Mouse (Mus musculus) cerebellum, adult 8-10 months (tissue): ENCODE measurements at regions not wholly inside any gene's neighbourhood (a gene's known extent, or its start where the extent isn't known, plus 50 kb on each side); places are given as distances from the start of the nearest gene placed in this dataset.

Experiments used
- DNase-seq: peaks from one replicate; pipeline ENCODE4 v3.0.0; 2022

- no peak for DNase-seq
Observed at GRCm38 (mm10) chr17:14610791-14611522, 83.1 kb downstream of the Thbs2 start.

GRCm38 (mm10) chr17:14608845-14609244, 85.2 kb downstream of the Thbs2 start:
- DNase-seq = no peak

- DNase-seq = no peak
Observed at GRCm38 (mm10) chr17:14606356-14606989, 87.6 kb downstream of the Thbs2 start.

DNA sequence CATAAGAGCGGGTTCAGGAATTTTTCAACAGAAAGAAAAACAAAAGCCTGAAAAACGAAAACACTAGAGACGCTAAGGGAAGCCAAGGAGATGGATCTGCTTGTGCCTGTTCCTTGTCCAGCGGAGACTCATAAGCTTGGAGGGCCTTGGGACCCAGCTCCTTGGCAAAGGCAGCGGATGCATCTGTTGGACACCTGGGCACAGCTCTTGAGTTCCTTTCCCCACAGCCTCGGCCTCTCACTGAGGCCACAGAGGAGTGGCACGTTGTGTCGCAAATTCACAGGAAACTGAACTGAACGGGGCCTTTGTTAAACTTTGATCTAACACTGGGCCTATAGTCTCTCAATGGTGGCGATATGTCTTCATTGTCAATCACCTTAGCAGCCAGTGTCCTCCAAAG, 94.4 kb downstream of the Thbs2 start:
- DNase-seq = no peak

GRCm38 (mm10) chr17:14596470-14596869, 97.6 kb downstream of the Thbs2 start:
- DNase-seq = no peak

DNA sequence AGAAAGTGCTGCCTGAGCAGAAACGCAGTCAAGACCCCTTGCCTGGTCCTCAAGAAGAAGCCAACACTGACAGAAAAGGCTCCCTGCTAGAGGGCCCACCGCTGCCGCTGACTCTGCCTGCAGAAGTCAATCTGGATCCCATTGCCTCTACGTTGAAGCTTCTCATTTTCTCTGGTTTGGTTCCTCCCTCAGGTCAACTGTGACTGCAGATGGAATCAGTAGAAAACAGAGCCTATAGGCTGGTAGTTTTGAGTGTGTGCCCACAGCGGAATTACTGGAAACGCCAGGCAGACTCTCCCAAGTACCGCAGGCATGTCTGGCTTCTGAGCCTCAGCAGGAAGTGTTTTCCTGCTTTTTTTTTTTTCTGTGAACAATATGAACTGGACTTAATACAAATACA, 98.5 kb downstream of the Thbs2 start:
- no peak for DNase-seq

GRCm38 (mm10) chr17:14588086-14588817, 105.8 kb downstream of the Thbs2 start:
- no peak for DNase-seq

GRCm38 (mm10) chr17:14579671-14580070, 114.4 kb downstream of the Thbs2 start:
- no peak for DNase-seq

DNA sequence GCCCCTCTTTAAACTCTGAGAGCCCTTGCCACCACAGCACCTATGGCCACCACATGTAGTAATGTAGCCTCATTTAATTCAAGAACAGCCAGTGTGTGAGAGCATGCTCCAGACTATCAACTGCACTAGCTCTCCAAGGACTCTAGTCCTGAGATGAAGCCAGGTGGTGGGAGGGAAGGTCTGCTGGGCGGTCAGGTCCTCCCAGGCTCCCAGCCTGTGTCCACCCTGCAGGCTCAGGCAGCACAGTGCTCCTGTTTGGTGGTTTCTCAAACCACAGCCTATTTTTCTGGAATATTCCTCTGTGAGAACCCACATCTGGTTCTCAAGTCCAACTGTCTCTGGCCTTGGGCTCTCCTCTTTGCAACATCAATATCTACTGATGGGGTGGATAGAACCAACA, 115.3 kb downstream of the Thbs2 start:
- DNase-seq = no peak

DNA sequence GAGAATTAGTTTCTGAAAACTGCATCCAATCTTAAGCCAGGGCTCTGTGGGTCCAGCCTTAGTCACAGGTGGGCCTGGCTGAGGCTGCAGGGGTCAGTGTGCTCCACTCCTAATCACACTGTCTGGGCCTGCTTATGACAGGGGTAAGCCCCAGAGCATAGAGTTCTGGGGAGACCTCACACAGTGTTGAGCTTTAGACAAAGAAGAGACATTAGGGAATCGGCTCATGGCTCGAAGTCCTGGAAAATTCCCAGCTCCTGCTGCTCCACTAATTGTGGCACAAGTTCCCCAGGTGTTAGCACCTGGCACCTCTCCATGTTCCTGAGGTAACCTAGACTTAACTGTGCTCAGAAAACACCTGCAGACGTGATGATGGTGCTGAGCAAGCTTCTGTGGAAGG, 115.8 kb downstream of the Thbs2 start:
- DNase-seq = no peak

GRCm38 (mm10) chr17:14576159-14576558, 117.9 kb downstream of the Thbs2 start:
- no peak for DNase-seq

DNA sequence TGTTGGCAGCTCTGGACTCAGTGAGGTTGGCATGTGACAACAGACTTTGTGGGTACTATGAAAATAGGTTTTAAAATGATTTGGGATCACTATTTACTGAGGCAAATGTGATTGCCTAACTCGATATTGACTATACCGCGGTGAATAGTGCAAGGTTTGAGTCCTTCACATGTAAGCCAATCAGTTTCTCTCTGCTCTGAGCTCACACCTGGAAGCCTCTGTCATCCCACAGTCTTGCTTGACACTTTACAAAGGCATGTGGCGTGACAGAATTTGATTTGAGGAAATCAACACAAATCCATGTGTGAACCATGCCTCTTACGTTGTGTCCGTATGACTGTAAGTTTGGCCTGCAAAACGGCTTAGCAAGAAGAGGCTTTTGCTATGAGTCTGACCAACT, 122.9 kb downstream of the Thbs2 start:
- DNase-seq = no peak

DNA sequence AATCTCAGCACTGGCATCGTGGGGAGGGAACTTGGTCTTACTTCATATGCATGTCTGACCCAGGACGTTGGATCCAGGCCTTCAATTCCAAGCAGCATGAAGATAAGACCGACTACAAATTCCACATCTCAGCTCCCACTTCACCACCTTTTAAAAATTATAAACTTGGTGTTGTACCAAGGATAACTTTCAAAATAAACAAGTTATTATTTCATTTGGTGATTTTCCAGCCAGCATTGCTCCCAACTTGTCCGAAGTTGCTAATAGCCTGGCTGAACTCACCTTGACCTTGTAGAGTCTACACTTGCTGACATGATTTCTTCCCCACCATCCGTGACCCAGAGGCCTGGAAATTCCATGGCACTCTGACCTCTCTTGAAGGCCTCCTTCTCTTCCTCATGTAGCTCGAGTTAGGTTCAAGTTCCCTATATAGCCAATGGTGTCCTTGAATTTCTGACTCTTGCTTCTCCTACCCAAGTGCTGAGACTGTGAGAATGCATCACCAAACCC, 123.7 kb downstream of the Thbs2 start:
- no peak for DNase-seq

DNA sequence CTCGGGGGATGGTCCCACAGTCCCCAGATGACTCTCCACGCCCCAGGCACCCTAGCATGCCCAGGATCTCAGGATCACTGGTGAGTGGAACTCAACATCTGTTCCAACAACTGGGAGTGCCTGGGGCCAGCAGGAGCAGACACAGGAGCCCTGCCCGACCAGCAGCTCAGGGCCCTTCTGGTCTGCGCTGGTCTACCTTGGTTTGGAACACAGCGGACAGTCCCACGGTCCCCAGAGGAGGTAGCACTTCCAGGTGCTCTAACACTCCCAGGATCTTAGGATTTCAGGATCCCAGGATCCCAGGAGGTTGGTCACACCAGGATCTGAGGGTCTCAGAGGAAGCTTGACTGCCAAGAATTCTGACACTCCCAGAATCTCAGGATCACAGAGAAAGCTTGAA, 131.8 kb downstream of the Thbs2 start:
- DNase-seq = no peak

DNA sequence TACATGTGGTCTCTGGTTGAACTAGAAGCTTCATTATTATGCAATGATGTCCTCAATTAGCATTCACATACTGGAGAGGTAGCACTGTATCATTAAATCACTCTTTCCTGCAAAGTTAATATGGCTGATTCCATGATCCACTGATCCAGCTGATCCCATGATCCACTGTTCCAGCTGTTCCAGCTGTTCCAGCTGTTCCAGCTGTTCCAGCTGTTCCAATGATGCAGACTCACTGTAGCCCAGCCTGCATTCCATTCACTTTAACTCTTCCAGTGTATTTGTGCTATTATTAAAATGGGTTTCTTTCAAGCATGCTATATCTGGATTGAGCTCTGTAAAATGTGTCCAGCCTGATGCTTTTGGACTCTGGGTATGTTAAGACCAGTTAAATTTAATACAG, 136.8 kb downstream of the Thbs2 start:
- DNase-seq = no peak

- DNase-seq = no peak
Observed at GRCm38 (mm10) chr17:14553195-14553594, 140.8 kb downstream of the Thbs2 start.

DNA sequence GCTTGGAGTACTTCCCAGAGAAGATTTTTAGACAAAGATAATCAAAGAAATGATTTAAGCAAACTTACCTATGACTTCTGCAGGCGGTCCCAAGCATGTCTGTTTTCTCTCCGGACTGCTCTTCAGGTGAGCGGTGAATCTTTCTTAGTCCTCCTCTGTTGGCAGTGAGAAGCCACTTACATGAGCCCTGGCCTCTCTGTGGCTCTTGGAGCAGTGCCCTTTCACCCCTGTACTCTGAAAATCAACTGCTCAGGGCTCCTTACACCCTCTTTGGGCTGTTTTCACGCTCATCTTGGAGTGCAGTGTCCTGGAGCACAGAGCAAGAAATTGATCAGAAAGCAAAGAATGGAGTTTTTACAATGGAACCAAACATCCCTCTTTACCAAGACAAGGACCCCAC, 142.0 kb downstream of the Thbs2 start:
- DNase-seq = no peak

DNA sequence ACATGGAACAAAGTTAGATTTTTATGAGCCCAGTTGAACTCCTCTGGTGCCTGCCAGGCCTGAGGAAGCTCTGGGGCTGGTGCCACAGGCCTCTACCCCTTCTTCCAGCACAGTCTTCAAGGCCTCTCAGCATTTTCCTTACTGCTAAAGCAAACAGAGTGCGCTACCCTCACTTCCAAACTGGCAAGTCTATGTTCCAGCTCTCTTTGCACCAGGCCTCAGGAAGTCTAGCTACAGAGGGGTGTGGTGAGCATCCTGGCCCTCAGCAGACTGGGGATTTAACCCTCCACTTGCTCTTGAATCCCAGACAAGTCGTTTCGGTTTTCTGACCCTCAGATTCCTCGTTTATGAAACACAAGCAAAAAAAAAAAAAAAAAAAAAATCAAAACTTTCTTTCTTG, 142.4 kb downstream of the Thbs2 start:
- DNase-seq = no peak

- DNase-seq = peak; percentile 17
Observed at GRCm38 (mm10) chr17:14545822-14546473, 148.1 kb downstream of the Thbs2 start.

DNA sequence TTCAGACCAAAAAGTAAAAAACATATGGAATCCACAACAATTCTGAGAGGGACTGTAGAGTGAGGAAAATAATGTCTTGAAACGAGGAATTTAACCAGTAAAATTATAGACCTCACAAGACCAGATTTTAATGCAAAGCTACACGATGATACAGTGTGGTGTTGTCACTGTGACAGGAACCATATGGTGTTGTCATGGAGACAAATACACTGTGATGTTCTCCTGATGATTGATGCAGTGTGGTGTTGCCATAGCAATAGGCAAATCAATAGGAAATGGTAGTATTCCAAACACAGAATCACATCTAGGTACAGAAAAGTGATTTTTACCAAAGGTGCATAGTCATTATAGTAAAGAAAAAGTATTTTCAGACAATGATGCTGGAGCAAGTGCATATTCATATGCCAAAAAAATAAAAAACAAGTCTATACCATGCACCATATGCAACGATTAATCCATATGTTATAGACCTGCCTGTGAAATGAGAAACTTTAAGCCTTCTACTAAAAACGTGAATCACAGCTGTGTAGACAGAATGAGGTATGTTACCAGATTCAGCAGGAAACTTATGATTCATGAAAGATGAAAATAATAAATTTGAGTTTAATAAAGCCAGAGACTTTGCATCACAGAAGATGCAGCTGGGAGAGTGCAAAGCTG, 149.6 kb downstream of the Thbs2 start:
- DNase-seq = no peak

GRCm38 (mm10) chr17:14541035-14541434, 153.0 kb downstream of the Thbs2 start:
- DNase-seq = no peak

GRCm38 (mm10) chr17:14540269-14540975, 153.6 kb downstream of the Thbs2 start:
- no peak for DNase-seq
